Mouse (Mus musculus) erythroblast, embryonic 14.5 days (primary cell): ENCODE data around the gene Myh11. TPM values are rescaled to one million over a fixed set of nuclear protein-coding genes. Genes with fewer than 3 reads are reported as not detected.

Experiments
- H3K27me3 ChIP-seq: 2 replicates; pipeline ENCODE4 v1.6.1; 2012; ENCODE audit warnings: inconsistent platforms; ENCODE audit not compliant: control insufficient read depth
- H3K36me3 ChIP-seq: 2 replicates; pipeline ENCODE4 v1.6.1; 2012; ENCODE audit warnings: mild to moderate bottlenecking, inconsistent platforms; ENCODE audit not compliant: control insufficient read depth
- H3K4me1 ChIP-seq: 2 replicates; pipeline ENCODE4 v1.6.1; 2012; ENCODE audit warnings: inconsistent platforms; ENCODE audit not compliant: control insufficient read depth
- H3K4me3 ChIP-seq: replicated peaks from 2 replicates; pipeline ENCODE3; 2012; ENCODE audit warnings: moderate library complexity, mild to moderate bottlenecking, inconsistent platforms
- H3K9me3 ChIP-seq: 2 replicates; pipeline ENCODE4 v1.6.1; 2012; ENCODE audit warnings: low read length, inconsistent platforms, mixed read lengths; ENCODE audit not compliant: control insufficient read depth
- GATA1 ChIP-seq: IDR thresholded peaks from 2 replicates; pipeline ENCODE4 v1.6.1; 2012; ENCODE audit warnings: low read length, inconsistent platforms, mixed read lengths
- TAL1 ChIP-seq: IDR thresholded peaks from 3 replicates; pipeline ENCODE4 v1.6.1; 2012; ENCODE audit warnings: low read length, inconsistent platforms, mixed read lengths
- polyA plus RNA-seq: library from polyadenylated mRNA; stranded (reverse); fragments of >175 nt; gene quantifications from 2 replicates; pipeline ENCODE4 v1.2.3, GENCODE M21; 2012

Myh11 gene
- polyA plus RNA-seq, 1 experiment, result 0.01 TPM

DNA sequence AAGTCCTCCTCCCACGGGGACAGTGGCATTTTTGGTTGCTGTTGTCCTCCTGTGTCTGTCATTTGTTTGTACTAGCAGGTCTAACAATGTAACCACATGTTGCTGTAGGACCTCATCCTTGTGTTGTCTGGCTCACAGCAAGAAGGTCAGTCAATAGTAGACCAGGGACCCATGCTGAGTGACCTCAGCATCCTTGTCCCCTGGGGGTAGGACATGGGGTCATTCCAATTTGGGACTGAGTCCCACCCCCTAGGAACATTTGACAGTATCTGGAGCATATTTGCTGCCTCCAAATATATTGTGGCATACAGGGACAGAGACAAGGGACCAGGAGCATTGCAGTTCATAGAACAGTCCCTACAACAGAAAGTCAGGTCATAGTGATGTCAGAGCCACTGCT lies 41.3 kb downstream of the Myh11 start:
- H3K36me3 ChIP-seq, result no peaks in the 10 kb centered on the region

DNA sequence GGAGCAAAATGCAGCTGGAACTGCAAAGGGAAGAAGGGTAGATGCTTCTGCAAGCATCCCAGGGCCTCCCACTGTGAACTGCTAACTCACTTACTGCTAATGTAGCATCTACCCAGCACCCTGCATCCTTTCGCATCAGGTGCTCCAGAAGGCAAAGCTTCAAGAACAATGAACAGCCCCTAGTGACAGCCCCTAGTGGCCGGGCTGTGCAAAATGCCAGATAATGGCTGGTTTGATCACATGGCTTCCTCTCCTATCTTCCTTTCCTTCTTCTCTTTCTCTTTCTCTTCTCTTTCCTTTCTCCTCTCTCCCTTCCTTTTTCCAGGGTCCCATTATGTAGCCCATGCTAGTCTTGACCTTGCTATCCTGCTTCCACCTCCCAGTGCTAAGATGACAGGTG lies 48.6 kb downstream of the Myh11 start:
- Histone ChIP-seq H3K9me3 (no peaks in the 10 kb centered on the region), H3K27me3 (no peaks in the 10 kb centered on the region), H3K36me3 (no peaks in the 10 kb centered on the region), H3K4me3 (no peak overlapping the region), H3K4me1 (no peaks in the 10 kb centered on the region)
- TF ChIP-seq TAL1, result no peak
- no peak for TF ChIP-seq GATA1

More for the DNA sequence above, 41.3 kb downstream of the Myh11 start:
- Histone ChIP-seq H3K4me3 (no peak overlapping the region), H3K4me1 (no peaks in the 10 kb centered on the region), H3K9me3 (no peaks in the 10 kb centered on the region), H3K27me3 (no peaks in the 10 kb centered on the region)
- TF ChIP-seq TAL1 (no peak), GATA1 (no peak)

GRCm38 (mm10) chr16:14242059-14242458 lies 49.1 kb downstream of the Myh11 start:
- no peaks in the 10 kb centered on the region for H3K4me1 ChIP-seq
- H3K27me3 ChIP-seq, result no peaks in the 10 kb centered on the region
- TF ChIP-seq TAL1, result no peak
- TF ChIP-seq GATA1, result no peak
- H3K36me3 ChIP-seq, result no peaks in the 10 kb centered on the region
- no peak overlapping the region for H3K4me3 ChIP-seq
- no peaks in the 10 kb centered on the region for H3K9me3 ChIP-seq

GRCm38 (mm10) chr16:14237100-14237723 lies 54.0 kb downstream of the Myh11 start:
- H3K4me1 ChIP-seq, result no peaks in the 10 kb centered on the region; the same call in 1 of the 2 replicates
- TF ChIP-seq GATA1 (no peak), TAL1 (no peak)

DNA sequence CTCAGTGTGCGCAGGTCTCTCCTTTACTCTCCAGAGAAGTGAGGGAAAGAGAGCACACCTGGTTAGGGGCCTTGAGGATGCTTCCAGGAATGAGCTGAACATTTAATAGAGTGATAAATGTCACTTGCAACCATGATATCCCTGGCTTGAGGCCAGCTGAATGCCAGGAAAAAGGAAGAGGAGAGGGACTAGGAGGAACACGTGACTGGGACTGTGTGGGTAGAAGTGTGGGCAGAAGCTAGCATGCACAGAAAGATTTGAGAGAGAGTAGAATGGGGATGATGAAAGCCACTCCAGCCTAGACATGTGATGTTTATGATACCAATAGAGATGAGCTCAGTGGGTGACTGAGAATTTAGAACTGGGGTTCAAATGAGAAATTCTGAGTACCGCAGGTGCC lies 76.0 kb downstream of the Myh11 start:
- H3K9me3 ChIP-seq, result no peaks in the 10 kb centered on the region
- H3K4me3 ChIP-seq, result no peak overlapping the region
- H3K27me3 ChIP-seq, result no peaks in the 10 kb centered on the region
- TF ChIP-seq GATA1, result no peak
- no peak for TF ChIP-seq TAL1
- H3K36me3 ChIP-seq, result no peaks in the 10 kb centered on the region
- no peaks in the 10 kb centered on the region for H3K4me1 ChIP-seq

More at GRCm38 (mm10) chr16:14237100-14237723, 54.0 kb downstream of the Myh11 start:
- Histone ChIP-seq H3K4me3 (no peak overlapping the region), H3K36me3 (no peaks in the 10 kb centered on the region), H3K9me3 (no peaks in the 10 kb centered on the region), H3K27me3 (no peaks in the 10 kb centered on the region)

- Histone ChIP-seq H3K9me3 (no peaks in the 10 kb centered on the region), H3K4me3 (no peak overlapping the region), H3K27me3 (no peaks in the 10 kb centered on the region), H3K36me3 (peaks cover 10% of the 10 kb centered on the region), H3K4me1 (no peaks in the 10 kb centered on the region)
- TF ChIP-seq GATA1 (no peak), TAL1 (no peak)
Measured at GRCm38 (mm10) chr16:14198798-14199197, 92.4 kb downstream of the Myh11 start.

DNA sequence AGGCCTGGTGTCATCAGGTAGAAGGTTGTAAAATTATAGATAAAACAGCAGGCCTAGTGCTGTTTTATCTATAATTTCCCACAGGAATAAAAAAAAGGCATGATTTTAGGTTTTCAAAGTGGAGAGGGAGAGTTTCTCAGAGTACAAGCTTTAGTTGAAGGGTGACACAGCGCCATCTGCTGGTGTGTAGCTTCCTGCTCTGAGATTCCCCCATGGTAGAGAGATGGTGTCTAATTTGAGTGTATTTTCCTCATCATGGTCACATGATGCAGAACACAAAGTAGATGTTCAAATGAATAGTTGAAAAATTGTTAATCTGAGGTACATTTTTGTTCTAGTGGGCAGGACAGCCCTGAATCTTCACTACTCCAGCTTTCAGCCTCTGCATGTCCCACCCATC lies 95.7 kb downstream of the Myh11 start:
- Histone ChIP-seq H3K27me3 (no peaks in the 10 kb centered on the region), H3K9me3 (no peaks in the 10 kb centered on the region), H3K4me3 (no peak overlapping the region), H3K4me1 (no peaks in the 10 kb centered on the region), H3K36me3 (peaks cover 44% of the 10 kb centered on the region)
- TF ChIP-seq GATA1 (no peak), TAL1 (no peak)

- Histone ChIP-seq H3K9me3 (no peaks in the 10 kb centered on the region), H3K4me3 (no peak overlapping the region), H3K4me1 (no peaks in the 10 kb centered on the region), H3K36me3 (peaks cover 54% of the 10 kb centered on the region), H3K27me3 (no peaks in the 10 kb centered on the region)
- TF ChIP-seq GATA1 (no peak), TAL1 (no peak)
Measured at GRCm38 (mm10) chr16:14194164-14194950, 96.8 kb downstream of the Myh11 start.

DNA sequence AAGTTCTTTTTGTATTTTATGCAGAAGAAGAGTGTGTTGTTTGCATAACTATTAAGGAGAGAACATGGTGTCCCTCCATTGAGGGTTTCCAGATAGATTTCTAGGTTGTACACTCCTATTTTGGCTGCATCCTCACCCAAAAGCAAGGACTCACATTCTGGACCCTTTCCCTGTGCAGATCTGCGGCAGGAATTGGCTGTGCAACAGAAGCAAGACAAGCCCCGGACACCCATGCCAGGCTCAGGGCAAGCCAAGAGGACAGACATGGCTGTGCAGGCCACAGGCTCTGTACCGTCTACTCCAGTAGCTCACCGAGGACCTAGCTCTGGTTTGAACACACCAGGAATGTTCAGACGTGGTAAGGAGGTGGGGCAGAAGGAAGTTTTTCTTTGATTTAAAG lies 105.7 kb downstream of the Myh11 start:
- Histone ChIP-seq H3K9me3 (no peaks in the 10 kb centered on the region), H3K4me1 (no peaks in the 10 kb centered on the region), H3K36me3 (peaks cover 100% of the 10 kb centered on the region), H3K4me3 (no peak overlapping the region), H3K27me3 (no peaks in the 10 kb centered on the region)
- TF ChIP-seq TAL1, result no peak

DNA sequence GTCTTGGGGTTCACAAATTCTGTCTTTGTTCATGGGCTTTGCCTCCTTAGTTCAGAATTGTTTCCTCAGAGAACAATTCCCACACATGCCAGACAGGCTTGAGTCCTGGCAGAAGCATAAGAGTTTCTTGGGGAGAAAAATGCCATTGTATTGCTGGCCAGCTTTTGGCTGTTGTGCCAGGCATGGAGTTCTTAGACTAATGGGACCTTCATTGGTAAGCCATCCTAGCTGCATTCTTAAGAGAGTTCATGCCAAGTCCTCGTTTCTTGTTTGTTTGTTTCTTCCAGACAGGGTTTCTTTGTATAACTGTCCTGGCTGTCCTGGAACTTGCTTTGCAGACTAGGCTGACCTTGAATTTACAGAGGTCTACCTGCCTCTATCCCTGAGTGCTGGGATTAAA lies 107.3 kb downstream of the Myh11 start:
- TF ChIP-seq GATA1 (no peak), TAL1 (no peak)
- Histone ChIP-seq H3K36me3 (peaks cover 100% of the 10 kb centered on the region), H3K27me3 (no peaks in the 10 kb centered on the region), H3K4me1 (no peaks in the 10 kb centered on the region), H3K4me3 (no peak overlapping the region), H3K9me3 (no peaks in the 10 kb centered on the region)
